Comparison of ENCODE assay signal across 10 mouse cellular contexts in genomic region chr11:70540928-70541327, GRCm38 (mm10). TPM values are rescaled to one million over a fixed set of nuclear protein-coding genes. Genes with fewer than 3 reads are reported as not detected.
DNase-seq lines count a peak whose midpoint lies in the region; ATAC-seq and TF ChIP-seq lines count a peak whose summit lies in the region.
"Had no signal": no experiment of that assay in that cellular context is flagged by ENCODE, and none has a peak within 500 bp of the region (broad histone marks: within the 10 kb centered on the region; RNA-seq: fewer than 3 reads in every experiment).

No protein-coding gene starts in this region.

- H3K4me2 ChIP-seq in neural tube, embryonic 11.5 days (ENCODE audit: low read depth), result peak overlapping the region; percentile 75; the same call in 1 of the 2 replicates
- H3K4me2 ChIP-seq in liver, embryonic 14.5 days (ENCODE audit: low read depth), result peak overlapping the region; percentile 53

- H3K36me3 ChIP-seq in neural tube, embryonic 11.5 days (ENCODE audit: control insufficient read depth, insufficient read depth, low read length), result no peaks in the 10 kb centered on the region
- H3K36me3 ChIP-seq in liver, embryonic 14.5 days (replicated peaks; ENCODE audit: control insufficient read depth, insufficient read depth, low read depth), result no peaks in the 10 kb centered on the region

- ATAC-seq in neural tube, embryonic 11.5 days (ENCODE audit: insufficient read depth, low FRiP score, low TSS enrichment), result no peak
- no peak for ATAC-seq in liver, embryonic 14.5 days (ENCODE audit: insufficient read depth)

- H3K27ac ChIP-seq in gastrocnemius, adult 2 months, result peak overlapping the region; percentile 90
- H3K27ac ChIP-seq in neural tube, embryonic 11.5 days (ENCODE audit: low read depth, low read length), result no peak overlapping the region
- H3K27ac ChIP-seq in liver, embryonic 14.5 days, result no peak overlapping the region

- H3K4me1 ChIP-seq in neural tube, embryonic 11.5 days (ENCODE audit: control insufficient read depth, insufficient read depth, low read length), result no peaks in the 10 kb centered on the region; the same call in 1 of the 2 replicates
- H3K4me1 ChIP-seq in liver, embryonic 14.5 days (replicated peaks; ENCODE audit: control insufficient read depth in 2 of 2, insufficient read depth in 2 of 2, low read length in 1 of 2), result no peaks in the 10 kb centered on the region

- H3K27me3 ChIP-seq in neural tube, embryonic 11.5 days (ENCODE audit: control insufficient read depth, insufficient read depth, low read length), result peaks cover 11% of the 10 kb centered on the region
- peaks cover 25% of the 10 kb centered on the region for H3K27me3 ChIP-seq in liver, embryonic 14.5 days (ENCODE audit: control insufficient read depth, insufficient read depth, low read length)

- no peak overlapping the region for H3K9ac ChIP-seq in neural tube, embryonic 11.5 days (ENCODE audit: low read length)
- no peak overlapping the region for H3K9ac ChIP-seq in liver, embryonic 14.5 days (replicated peaks)

- WGBS in neural tube, embryonic 11.5 days, result 90% methylated on average over 7 of the region's 7 CpGs
- WGBS in liver, embryonic 14.5 days (ENCODE audit: insufficient replicate concordance), result 72% methylated on average over 7 of the region's 7 CpGs

- no peaks in the 10 kb centered on the region for H3K9me3 ChIP-seq in neural tube, embryonic 11.5 days (ENCODE audit: control insufficient read depth, low read length)
- H3K9me3 ChIP-seq in liver, embryonic 14.5 days (ENCODE audit: control insufficient read depth, low read length), result no peaks in the 10 kb centered on the region

- no peak for DNase-seq in gastrocnemius, adult 2 months
- DNase-seq in gastrocnemius, postnatal 36 days, result no peak
- no peak for DNase-seq in neural tube, embryonic 11.5 days (ENCODE audit: low spot score)
- no peak for DNase-seq in neural tube, embryonic 10.5 days (ENCODE audit: extremely low spot score, low spot score)
- no peak for DNase-seq in liver, embryonic 14.5 days (ENCODE audit: low read depth in 3 of 3, low spot score in 3 of 3)
- DNase-seq in adrenal gland, postnatal 4 days (ENCODE audit: low spot score in 2 of 2), result no peak
- no peak for DNase-seq in thymus, postnatal 10 days (ENCODE audit: low spot score in 2 of 2)
- DNase-seq in left cerebral cortex, postnatal 25 days (ENCODE audit: low spot score in 2 of 2), result no peak

- no peak for TF ChIP-seq CTCF in gastrocnemius, adult 2 months (IDR thresholded peaks at IDR 0.05)
- TF ChIP-seq CTCF in liver, embryonic 14.5 days (IDR thresholded peaks at IDR 0.05; ENCODE audit: low read depth), result no peak

- H3K4me3 ChIP-seq in gastrocnemius, adult 2 months, result peak overlapping the region; percentile 86
- no peak overlapping the region for H3K4me3 ChIP-seq in neural tube, embryonic 11.5 days (ENCODE audit: low read depth, low read length)
- no peak overlapping the region for H3K4me3 ChIP-seq in liver, embryonic 14.5 days (ENCODE audit: insufficient read depth in 1 of 2, low read depth in 2 of 2, low read length in 2 of 2)

- no peak for TF ChIP-seq EP300 in liver, embryonic 14.5 days (IDR thresholded peaks at IDR 0.05; ENCODE audit: low read depth)

- intact Hi-C loops in gastrocnemius, adult 2 months (cut with DNase I), result no loop called here
- intact Hi-C loops in gastrocnemius, postnatal 36 days (cut with DNase I), result no loop called here
- intact Hi-C loops in left cerebral cortex, postnatal 25 days (cut with DNase I), result loop anchor here (1.0 kb wide), 1 partner anchor 21 kb away; the partner anchor contains the start of gene Mink1

RNA-seq across cellular contexts. Expression of gene Pld2, which starts 1.1 kb away (rescaled TPM):
- total RNA-seq in gastrocnemius, adult 2 months (2021), result 10 to 100 TPM; 15.8 to 18.2 TPM
- total RNA-seq in gastrocnemius, postnatal 36 days (2021), result 10 to 100 TPM; 15.0 to 17.2 TPM
- 2.9 and 4.0 TPM in 2 replicates for polyA plus RNA-seq in neural tube, embryonic 11.5 days (2014; fragmentation: Nextera tagmentation; extraction: Ambion mirVana)
- 1.9 and 2.6 TPM in 2 replicates for polyA plus RNA-seq in liver, embryonic 14.5 days (2012; rRNA removed)
- 1.3 and 1.5 TPM in 2 replicates for polyA plus RNA-seq in liver, embryonic 14.5 days (2014; fragmentation: Nextera tagmentation; extraction: Ambion mirVana)
- 10 to 100 TPM; 11.8 to 15.4 TPM for total RNA-seq in adrenal gland, postnatal 4 days (2021)
- total RNA-seq in left cerebral cortex, postnatal 25 days (2021), result 10 to 100 TPM; 13.0 to 15.2 TPM

RNA-seq across cellular contexts. Expression of gene Gm40193, which starts 8.2 kb away (rescaled TPM):
- total RNA-seq in gastrocnemius, adult 2 months (2021), result not detected
- total RNA-seq in gastrocnemius, postnatal 36 days (2021), result not detected
- not detected in 2 replicates for polyA plus RNA-seq in neural tube, embryonic 11.5 days (2014; fragmentation: Nextera tagmentation; extraction: Ambion mirVana)
- not detected in 2 replicates for polyA plus RNA-seq in liver, embryonic 14.5 days (2012; rRNA removed)
- not detected in 2 replicates for polyA plus RNA-seq in liver, embryonic 14.5 days (2014; fragmentation: Nextera tagmentation; extraction: Ambion mirVana)
- total RNA-seq in adrenal gland, postnatal 4 days (2021), result not detected
- total RNA-seq in left cerebral cortex, postnatal 25 days (2021), result not detected
- total RNA-seq: layer of hippocampus, postnatal 25 days had no signal
- polyA plus RNA-seq: spleen, adult 2 months had no signal

RNA-seq across cellular contexts. Expression of gene Psmb6, which starts 15.8 kb away (rescaled TPM):
- total RNA-seq in gastrocnemius, adult 2 months (2021), result 100 to 1,000 TPM; 229 to 241 TPM
- 100 to 1,000 TPM; 242 TPM for total RNA-seq in gastrocnemius, postnatal 36 days (2021)
- polyA plus RNA-seq in neural tube, embryonic 11.5 days (2014; fragmentation: Nextera tagmentation; extraction: Ambion mirVana), result 898 and 923 TPM in 2 replicates
- 155 and 171 TPM in 2 replicates for polyA plus RNA-seq in liver, embryonic 14.5 days (2012; rRNA removed)
- polyA plus RNA-seq in liver, embryonic 14.5 days (2014; fragmentation: Nextera tagmentation; extraction: Ambion mirVana), result 345 and 363 TPM in 2 replicates
- total RNA-seq in adrenal gland, postnatal 4 days (2021), result 100 to 1,000 TPM; 289 to 310 TPM
- total RNA-seq in left cerebral cortex, postnatal 25 days (2021), result 100 to 1,000 TPM; 172 to 186 TPM

RNA-seq across cellular contexts. Expression of gene Mink1, which starts 21.8 kb away (rescaled TPM):
- 10 to 100 TPM; 33.7 to 34.7 TPM for total RNA-seq in gastrocnemius, adult 2 months (2021)
- total RNA-seq in gastrocnemius, postnatal 36 days (2021), result 10 to 100 TPM; 28.0 to 31.1 TPM
- polyA plus RNA-seq in neural tube, embryonic 11.5 days (2014; fragmentation: Nextera tagmentation; extraction: Ambion mirVana), result 15.0 and 16.0 TPM in 2 replicates
- polyA plus RNA-seq in liver, embryonic 14.5 days (2012; rRNA removed), result 13.7 and 14.1 TPM in 2 replicates
- polyA plus RNA-seq in liver, embryonic 14.5 days (2014; fragmentation: Nextera tagmentation; extraction: Ambion mirVana), result 3.7 and 5.0 TPM in 2 replicates
- 10 to 100 TPM; 67.7 to 67.8 TPM for total RNA-seq in adrenal gland, postnatal 4 days (2021)
- total RNA-seq in left cerebral cortex, postnatal 25 days (2021), result 100 to 1,000 TPM; 412 to 432 TPM

RNA-seq across cellular contexts. Expression of gene Gltpd2, which starts 21.9 kb away (rescaled TPM):
- total RNA-seq in gastrocnemius, adult 2 months (2021), result not detected
- total RNA-seq in gastrocnemius, postnatal 36 days (2021), result not detected
- 0.20 TPM in 1 of 2 replicates, not detected in the other for polyA plus RNA-seq in neural tube, embryonic 11.5 days (2014; fragmentation: Nextera tagmentation; extraction: Ambion mirVana)
- 11.2 and 15.7 TPM in 2 replicates for polyA plus RNA-seq in liver, embryonic 14.5 days (2012; rRNA removed)
- 18.4 and 20.3 TPM in 2 replicates for polyA plus RNA-seq in liver, embryonic 14.5 days (2014; fragmentation: Nextera tagmentation; extraction: Ambion mirVana)
- total RNA-seq in adrenal gland, postnatal 4 days (2021), result 1 to 10 TPM in 1 of 2 experiments, not detected in 1; 5.0 TPM
- total RNA-seq in left cerebral cortex, postnatal 25 days (2021), result not detected
- total RNA-seq: layer of hippocampus, postnatal 25 days had no signal
